Mouse (Mus musculus) urinary bladder, postnatal 4 days (tissue): Measurements from ENCODE around the gene Svs6.
"Not testable (repeated sequence)": the region's sequence is repeated elsewhere in the genome, so short reads cannot be mapped to it uniquely, and the experiment has no call there.

Source experiments
- DNase-seq, 2 experiments: peaks; one replicate each; pipeline ENCODE4 v3.0.0; 2021 to 2022; ENCODE audit warnings: low spot score in 2 of 2

The Svs6 gene

GRCm38 (mm10) chr2:164316451-164316850, at the start of gene Svs6:
Gene Svs6, plus strand, starts transcription at chr2:164316751.
- not testable (repeated sequence) for DNase-seq

GRCm38 (mm10) chr2:164278359-164278758, 38.2 kb upstream of the Svs6 start, which contains the start of gene Svs4:
Gene Svs4, minus strand, starts transcription at chr2:164278459.
- DNase-seq, result no peak

DNA sequence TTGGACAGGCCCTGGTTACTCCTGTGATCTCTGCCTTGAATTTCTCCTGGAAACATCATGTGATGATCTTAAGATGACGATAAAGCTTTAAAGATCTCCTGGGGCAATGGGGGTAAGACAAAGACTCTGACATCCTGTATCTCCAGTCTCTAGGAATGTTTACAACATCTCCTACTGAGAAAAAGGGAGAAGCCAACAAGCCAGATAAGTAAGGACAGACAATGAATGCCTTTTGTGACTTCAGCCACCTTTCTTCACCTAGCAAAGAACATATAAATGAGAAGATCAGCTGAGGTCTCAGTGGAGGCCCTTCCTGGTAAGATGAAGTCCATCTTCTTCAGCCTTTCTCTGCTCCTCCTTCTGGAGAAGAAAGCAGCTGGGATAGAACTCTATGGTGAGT, 27.6 kb upstream of the Svs6 start, which contains the start of gene Svs3a:
Gene Svs3a, plus strand, starts transcription at position 301 of the 400 bp plus-strand sequence.
- DNase-seq, result not testable (repeated sequence)

DNA sequence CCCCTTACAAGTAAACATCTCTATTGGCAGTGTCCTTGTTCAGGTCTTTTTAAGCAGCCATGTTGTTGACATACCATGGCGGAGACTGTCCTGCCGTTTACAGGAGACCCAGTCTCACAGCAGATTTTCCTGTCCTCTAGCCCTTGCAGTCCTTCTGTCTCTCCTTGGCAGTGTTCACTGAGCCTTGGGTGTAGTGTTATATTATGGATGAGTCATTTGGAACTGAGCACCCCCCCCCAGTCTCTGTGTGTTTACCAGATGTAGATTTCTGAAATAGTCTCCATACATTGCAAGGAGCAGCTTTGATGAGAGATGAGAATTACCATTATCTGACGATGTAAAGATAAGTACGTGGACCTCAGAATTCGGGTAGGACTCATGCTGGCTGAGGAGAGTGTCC, 4.0 kb upstream of the Svs6 start:
- no peak for DNase-seq

DNA sequence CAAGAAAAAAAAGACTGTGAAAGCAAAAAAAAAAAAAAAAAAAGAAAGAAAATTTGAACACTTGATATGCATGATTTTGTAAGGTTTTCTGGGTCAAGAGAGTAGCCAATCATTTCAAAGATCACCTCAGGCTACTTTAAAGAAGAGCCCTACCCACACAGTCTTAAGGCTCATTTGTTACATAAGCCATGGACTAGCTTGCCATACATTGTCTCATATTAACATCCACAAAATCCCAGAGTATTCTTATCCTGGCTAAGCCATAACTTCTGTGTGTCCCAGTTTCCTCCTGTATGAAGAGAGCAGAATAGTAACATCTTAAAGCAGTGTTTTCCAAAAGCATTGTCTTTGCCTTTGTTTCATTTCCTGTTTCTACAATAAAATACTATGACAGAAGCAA, 1.1 kb upstream of the Svs6 start:
- not testable (repeated sequence) for DNase-seq

- DNase-seq, result no peak
Measured at GRCm38 (mm10) chr2:164320983-164321382, 4.4 kb downstream of the Svs6 start.

- DNase-seq, result not testable (repeated sequence)
Measured at GRCm38 (mm10) chr2:164332440-164332839, 15.9 kb downstream of the Svs6 start, which contains the start of gene Svs5. Gene Svs5, plus strand, starts transcription at chr2:164332740.

DNA sequence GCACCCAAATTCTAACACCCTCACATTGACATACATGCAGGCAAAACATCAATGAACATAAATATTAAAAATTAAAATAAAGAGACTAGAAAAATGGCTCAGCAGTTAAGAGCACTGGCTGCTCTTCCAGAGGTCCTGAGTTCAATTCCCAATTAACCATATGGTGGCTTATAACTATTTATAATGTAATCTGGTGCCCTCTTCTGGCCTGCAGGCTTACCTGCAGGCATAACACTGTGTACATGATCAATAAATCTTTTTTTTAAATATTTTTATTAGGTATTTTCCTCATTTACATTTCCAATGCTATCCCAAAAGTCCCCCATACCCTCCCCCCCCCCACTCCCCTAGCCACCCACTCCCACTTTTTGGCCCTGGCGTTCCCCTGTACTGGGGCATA, 27.2 kb downstream of the Svs6 start:
- DNase-seq, result not testable (repeated sequence)

GRCm38 (mm10) chr2:164347697-164348096, 31.1 kb downstream of the Svs6 start:
- not testable (repeated sequence) for DNase-seq

DNA sequence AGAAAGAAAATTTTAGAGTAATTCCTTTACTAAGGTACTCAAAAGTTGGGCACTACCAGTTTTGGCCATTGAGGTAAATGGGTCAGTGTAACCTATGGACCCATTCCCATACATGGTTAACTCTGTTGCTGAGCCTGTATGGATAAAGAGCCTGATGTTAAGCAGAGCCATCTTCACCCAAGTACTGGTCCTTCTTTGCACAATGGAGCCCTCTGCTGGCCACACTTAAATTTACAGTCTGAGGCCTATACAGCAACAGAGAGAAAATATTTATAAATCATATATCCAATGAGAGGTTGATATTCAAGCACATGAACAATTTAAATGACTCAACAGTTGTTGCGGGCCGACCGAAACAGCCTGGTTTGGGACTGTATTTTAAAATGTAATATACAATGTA, 32.4 kb downstream of the Svs6 start:
- DNase-seq, result no peak

GRCm38 (mm10) chr2:164352697-164353096, 36.1 kb downstream of the Svs6 start:
- DNase-seq, result no peak

DNA sequence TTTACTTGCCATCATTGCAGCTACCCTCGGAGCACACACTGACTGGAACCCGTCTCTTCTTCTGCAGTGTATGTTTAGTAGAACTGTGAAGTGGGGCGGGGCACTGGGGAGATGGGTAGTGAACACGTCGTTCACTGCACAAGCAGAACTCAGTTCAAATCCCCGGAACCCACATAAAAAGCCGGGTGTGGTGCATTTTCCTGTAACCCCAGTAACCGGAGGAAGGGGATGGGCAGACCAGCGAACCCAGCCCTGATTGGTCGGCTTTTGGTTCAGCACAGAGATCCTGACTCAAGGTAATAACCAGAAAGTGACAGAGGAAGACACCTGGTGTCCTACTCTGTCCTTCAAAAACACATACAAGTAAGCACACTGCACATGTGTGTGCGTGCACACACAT, 36.8 kb downstream of the Svs6 start:
- DNase-seq, result no peak

GRCm38 (mm10) chr2:164356177-164356967, 39.8 kb downstream of the Svs6 start:
- DNase-seq, result no peak

DNA sequence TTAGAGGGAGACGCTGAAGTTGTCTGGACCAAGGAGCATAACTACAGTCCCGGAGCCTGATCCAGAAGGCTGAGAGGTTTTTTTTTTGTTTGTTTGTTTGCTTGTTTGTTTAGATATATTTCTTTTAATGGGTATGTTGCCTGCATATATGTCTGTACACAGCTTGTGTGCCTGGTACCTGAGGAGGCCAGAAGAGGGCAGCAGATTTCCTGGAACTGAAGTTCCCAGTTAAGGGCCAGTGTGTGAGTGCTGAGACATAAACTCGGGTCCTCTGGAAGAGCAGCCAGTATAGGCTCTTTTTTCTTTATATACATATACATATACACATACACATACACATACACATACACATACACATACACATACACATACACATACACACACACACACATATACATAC, 41.8 kb downstream of the Svs6 start:
- DNase-seq, result no peak

- DNase-seq, result no peak
Measured at GRCm38 (mm10) chr2:164359031-164359430, 42.5 kb downstream of the Svs6 start.

DNA sequence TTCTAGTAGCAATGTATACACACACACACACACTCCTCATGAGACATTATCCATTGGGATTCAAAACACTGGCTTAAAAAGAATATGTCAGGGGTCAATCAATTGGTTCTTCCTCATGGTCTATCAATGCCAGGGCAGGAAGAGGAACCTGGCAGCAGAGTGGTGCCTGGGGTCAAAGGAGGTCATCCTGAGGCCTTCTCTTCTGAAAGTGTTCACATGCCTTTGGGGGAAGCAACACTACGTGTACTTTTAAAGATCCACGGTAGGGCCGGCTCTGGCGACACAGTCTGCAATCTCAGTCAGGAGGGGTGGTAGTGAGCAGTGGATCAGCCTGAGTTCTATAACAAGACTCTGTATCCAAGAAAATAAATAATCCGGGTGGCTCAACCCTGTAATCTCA, 43.1 kb downstream of the Svs6 start:
- no peak for DNase-seq

GRCm38 (mm10) chr2:164360974-164361657, 44.6 kb downstream of the Svs6 start:
- no peak for DNase-seq

DNA sequence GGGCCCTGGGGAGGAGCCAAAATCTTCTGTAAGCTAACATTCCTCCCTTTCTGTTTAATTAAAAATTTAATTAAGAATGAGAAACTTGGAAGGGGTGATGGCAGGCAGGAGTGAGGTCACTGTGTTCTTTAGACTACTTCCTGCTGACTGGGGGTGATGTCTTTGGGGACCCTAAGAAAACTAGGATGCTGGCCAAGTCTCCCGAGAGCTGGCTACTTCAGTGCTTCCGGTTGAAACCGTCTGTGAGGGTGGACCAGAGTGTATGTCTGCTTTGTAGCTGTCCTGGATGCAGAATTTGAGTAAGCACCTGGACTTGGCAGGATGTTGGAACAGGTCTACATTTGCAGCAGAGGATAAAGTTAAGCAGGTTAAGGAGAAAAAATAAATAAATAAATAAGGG, 50.4 kb downstream of the Svs6 start:
- DNase-seq, result no peak
